Mouse (Mus musculus): Measurements from ENCODE around the gene Olfr541. TPM values are rescaled to one million over a fixed set of nuclear protein-coding genes. Genes with fewer than 3 reads are reported as not detected.

Olfr541 gene
- polyA plus RNA-seq, 1 experiment from 2014 or later = not detected

GRCm38 (mm10) chr7:140717155-140718055 is 20.3 kb downstream of the Olfr541 start:
- Histone ChIP-seq H3K4me2 (ENCODE audit: low read length) (no peak overlapping the region), H3K4me1 (replicated peaks; ENCODE audit: control insufficient read depth, insufficient read depth, low read length) (no peaks in the 10 kb centered on the region), H3K27ac (ENCODE audit: low read depth) (no peak overlapping the region), H3K4me3 (ENCODE audit: low read depth, low read length) (no peak overlapping the region), H3K36me3 (ENCODE audit: control insufficient read depth, insufficient read depth, low read length) (no peaks in the 10 kb centered on the region), H3K27me3 (replicated peaks; ENCODE audit: control insufficient read depth, insufficient read depth, low read length) (no peaks in the 10 kb centered on the region), H3K9ac (ENCODE audit: low read length) (no peak overlapping the region), H3K9me3 (ENCODE audit: control insufficient read depth, low read length) (no peaks in the 10 kb centered on the region)
- WGBS = 84% methylated on average over 7 of the region's 7 CpGs
- DNase-seq (ENCODE audit: low spot score) (no peak), ATAC-seq (replicated peaks; ENCODE audit: low FRiP score, low TSS enrichment, low read depth) (no peak)

- Histone ChIP-seq H3K36me3 (ENCODE audit: control insufficient read depth, insufficient read depth, low read length) (no peaks in the 10 kb centered on the region), H3K27me3 (replicated peaks; ENCODE audit: control insufficient read depth, insufficient read depth, low read length) (no peaks in the 10 kb centered on the region), H3K4me2 (ENCODE audit: low read length) (no peak overlapping the region), H3K4me3 (ENCODE audit: low read depth, low read length) (no peak overlapping the region), H3K9me3 (ENCODE audit: control insufficient read depth, low read length) (no peaks in the 10 kb centered on the region), H3K4me1 (replicated peaks; ENCODE audit: control insufficient read depth, insufficient read depth, low read length) (no peaks in the 10 kb centered on the region), H3K27ac (ENCODE audit: low read depth) (no peak overlapping the region), H3K9ac (ENCODE audit: low read length) (no peak overlapping the region)
- 59% methylated on average over 6 of the region's 6 CpGs for WGBS
- no peak for DNase-seq (ENCODE audit: low spot score)
- no peak for ATAC-seq (replicated peaks; ENCODE audit: low FRiP score, low TSS enrichment, low read depth)
These were observed 24.0 kb downstream of the Olfr541 start for GRCm38 (mm10) chr7:140721095-140721494.

- H3K4me1 ChIP-seq (replicated peaks; ENCODE audit: control insufficient read depth, insufficient read depth, low read length) = no peaks in the 10 kb centered on the region
- ATAC-seq (replicated peaks; ENCODE audit: low FRiP score, low TSS enrichment, low read depth) (no peak), DNase-seq (ENCODE audit: low spot score) (no peak)
- H3K9ac ChIP-seq (ENCODE audit: low read length) = no peak overlapping the region
- no peak overlapping the region for H3K4me3 ChIP-seq (ENCODE audit: low read depth, low read length)
- H3K4me2 ChIP-seq (ENCODE audit: low read length) = no peak overlapping the region
- H3K36me3 ChIP-seq (ENCODE audit: control insufficient read depth, insufficient read depth, low read length) = no peaks in the 10 kb centered on the region
- no peak overlapping the region for H3K27ac ChIP-seq (ENCODE audit: low read depth)
- no peaks in the 10 kb centered on the region for H3K27me3 ChIP-seq (replicated peaks; ENCODE audit: control insufficient read depth, insufficient read depth, low read length)
- peaks cover 4% of the 10 kb centered on the region; the same call in 1 of the 2 replicates for H3K9me3 ChIP-seq (ENCODE audit: control insufficient read depth, low read length)
These were observed 28.5 kb downstream of the Olfr541 start for GRCm38 (mm10) chr7:140725558-140725957.

- 68% methylated on average over 2 of the region's 2 CpGs for WGBS
- Histone ChIP-seq H3K36me3 (ENCODE audit: control insufficient read depth, insufficient read depth, low read length) (no peaks in the 10 kb centered on the region), H3K9me3 (ENCODE audit: control insufficient read depth, low read length) (0 out of 2 replicates have a peak, but pooled peaks cover 2% of the 10 kb centered on the region), H3K9ac (ENCODE audit: low read length) (no peak overlapping the region), H3K4me1 (replicated peaks; ENCODE audit: control insufficient read depth, insufficient read depth, low read length) (no peaks in the 10 kb centered on the region), H3K4me3 (ENCODE audit: low read depth, low read length) (no peak overlapping the region), H3K27ac (ENCODE audit: low read depth) (no peak overlapping the region), H3K27me3 (replicated peaks; ENCODE audit: control insufficient read depth, insufficient read depth, low read length) (no peaks in the 10 kb centered on the region), H3K4me2 (ENCODE audit: low read length) (no peak overlapping the region)
- DNase-seq (ENCODE audit: low spot score) (no peak), ATAC-seq (replicated peaks; ENCODE audit: low FRiP score, low TSS enrichment, low read depth) (no peak)
These were observed 36.1 kb downstream of the Olfr541 start for GRCm38 (mm10) chr7:140733162-140733561.

GRCm38 (mm10) chr7:140747402-140747801 is 50.3 kb downstream of the Olfr541 start:
- no peak overlapping the region for H3K27ac ChIP-seq (ENCODE audit: low read depth)
- no peaks in the 10 kb centered on the region for H3K27me3 ChIP-seq (replicated peaks; ENCODE audit: control insufficient read depth, insufficient read depth, low read length)
- ATAC-seq (replicated peaks; ENCODE audit: low FRiP score, low TSS enrichment, low read depth) = no peak
- H3K9ac ChIP-seq (ENCODE audit: low read length) = no peak overlapping the region
- H3K4me2 ChIP-seq (ENCODE audit: low read length) = no peak overlapping the region
- DNase-seq (ENCODE audit: low spot score) = no peak
- 88% methylated on average over 3 of the region's 3 CpGs for WGBS
- H3K4me1 ChIP-seq (replicated peaks; ENCODE audit: control insufficient read depth, insufficient read depth, low read length) = no peaks in the 10 kb centered on the region
- no peak overlapping the region for H3K4me3 ChIP-seq (ENCODE audit: low read depth, low read length)
- H3K36me3 ChIP-seq (ENCODE audit: control insufficient read depth, insufficient read depth, low read length) = no peaks in the 10 kb centered on the region
- no peaks in the 10 kb centered on the region for H3K9me3 ChIP-seq (ENCODE audit: control insufficient read depth, low read length)

- H3K4me3 ChIP-seq (ENCODE audit: low read depth, low read length) = no peak overlapping the region
- ATAC-seq (replicated peaks; ENCODE audit: low FRiP score, low TSS enrichment, low read depth) = no peak
- H3K4me1 ChIP-seq (replicated peaks; ENCODE audit: control insufficient read depth, insufficient read depth, low read length) = no peaks in the 10 kb centered on the region
- no peak overlapping the region for H3K9ac ChIP-seq (ENCODE audit: low read length)
- no peak overlapping the region for H3K4me2 ChIP-seq (ENCODE audit: low read length)
- H3K27me3 ChIP-seq (replicated peaks; ENCODE audit: control insufficient read depth, insufficient read depth, low read length) = no peaks in the 10 kb centered on the region
- no peak for DNase-seq (ENCODE audit: low spot score)
- H3K36me3 ChIP-seq (ENCODE audit: control insufficient read depth, insufficient read depth, low read length) = no peaks in the 10 kb centered on the region
- WGBS = 86% methylated on average over 6 of the region's 6 CpGs
- no peak overlapping the region for H3K27ac ChIP-seq (ENCODE audit: low read depth)
- no peaks in the 10 kb centered on the region for H3K9me3 ChIP-seq (ENCODE audit: control insufficient read depth, low read length)
These were observed 51.2 kb downstream of the Olfr541 start for GRCm38 (mm10) chr7:140748116-140748826.

- H3K4me1 ChIP-seq (replicated peaks; ENCODE audit: control insufficient read depth, insufficient read depth, low read length) = no peaks in the 10 kb centered on the region
- 79% methylated on average over 3 of the region's 3 CpGs for WGBS
- no peaks in the 10 kb centered on the region for H3K9me3 ChIP-seq (ENCODE audit: control insufficient read depth, low read length)
- no peaks in the 10 kb centered on the region for H3K27me3 ChIP-seq (replicated peaks; ENCODE audit: control insufficient read depth, insufficient read depth, low read length)
- no peak overlapping the region for H3K4me2 ChIP-seq (ENCODE audit: low read length)
- H3K36me3 ChIP-seq (ENCODE audit: control insufficient read depth, insufficient read depth, low read length) = no peaks in the 10 kb centered on the region
- H3K9ac ChIP-seq (ENCODE audit: low read length) = no peak overlapping the region
- DNase-seq (ENCODE audit: low spot score) (no peak), ATAC-seq (replicated peaks; ENCODE audit: low FRiP score, low TSS enrichment, low read depth) (no peak)
- no peak overlapping the region for H3K4me3 ChIP-seq (ENCODE audit: low read depth, low read length)
- no peak overlapping the region for H3K27ac ChIP-seq (ENCODE audit: low read depth)
These were observed 51.7 kb downstream of the Olfr541 start for GRCm38 (mm10) chr7:140748827-140749160.

- no peaks in the 10 kb centered on the region for H3K27me3 ChIP-seq (replicated peaks; ENCODE audit: control insufficient read depth, insufficient read depth, low read length)
- H3K4me1 ChIP-seq (replicated peaks; ENCODE audit: control insufficient read depth, insufficient read depth, low read length) = no peaks in the 10 kb centered on the region
- ATAC-seq (replicated peaks; ENCODE audit: low FRiP score, low TSS enrichment, low read depth) (no peak), DNase-seq (ENCODE audit: low spot score) (no peak)
- no peaks in the 10 kb centered on the region for H3K36me3 ChIP-seq (ENCODE audit: control insufficient read depth, insufficient read depth, low read length)
- no peak overlapping the region for H3K4me3 ChIP-seq (ENCODE audit: low read depth, low read length)
- H3K27ac ChIP-seq (ENCODE audit: low read depth) = no peak overlapping the region
- H3K9me3 ChIP-seq (ENCODE audit: control insufficient read depth, low read length) = no peaks in the 10 kb centered on the region
- no peak overlapping the region for H3K9ac ChIP-seq (ENCODE audit: low read length)
- H3K4me2 ChIP-seq (ENCODE audit: low read length) = no peak overlapping the region
These were observed 57.5 kb downstream of the Olfr541 start for GRCm38 (mm10) chr7:140754556-140754955.
